ENCODE assay signal across 25 mouse cellular contexts in the genomic region with DNA sequence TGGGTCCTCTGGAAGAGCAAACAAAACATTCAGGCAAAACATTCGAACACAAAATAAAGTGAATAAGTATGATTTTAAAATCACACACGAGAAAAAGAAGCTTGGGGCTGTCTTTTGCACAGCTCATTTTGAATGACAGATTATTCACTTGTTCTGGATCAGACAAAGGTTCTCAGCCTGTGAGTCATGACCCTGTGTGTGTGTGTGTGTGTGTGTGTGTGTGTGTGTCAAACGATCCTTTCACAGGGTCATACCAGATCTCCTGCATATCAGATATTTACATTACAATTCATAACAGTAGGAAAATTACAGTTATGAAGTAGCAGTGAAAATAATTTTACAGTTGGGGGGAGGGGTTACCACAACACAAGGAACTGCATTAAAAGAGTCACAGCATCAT.
"Had no signal": no experiment of that assay in that cellular context is flagged by ENCODE, and none has a peak within 500 bp of the region (broad histone marks: within the 10 kb centered on the region; RNA-seq: fewer than 3 reads in every experiment).

No protein-coding gene starts in this region.

- ATAC-seq: hindbrain, postnatal 0 days; intestine, postnatal 0 days; liver, postnatal 0 days had no signal

- H3K36me3 ChIP-seq: heart, embryonic 13.5 days; heart, embryonic 15.5 days; hindbrain, embryonic 13.5 days; hindbrain, embryonic 15.5 days; limb, embryonic 10.5 days; limb, embryonic 12.5 days; liver, embryonic 13.5 days; liver, embryonic 15.5 days had no signal

- H3K9ac ChIP-seq: heart, embryonic 13.5 days; heart, embryonic 15.5 days; hindbrain, embryonic 13.5 days; hindbrain, embryonic 15.5 days; limb, embryonic 12.5 days; liver, embryonic 13.5 days; liver, embryonic 15.5 days; liver, postnatal 0 days had no signal

- DNase-seq: gastrocnemius, postnatal 14 days; gastrocnemius, postnatal 36 days; heart, adult 11 months; heart, adult 2 months; heart, postnatal 14 days; heart, postnatal 36 days; kidney, adult 18-20 months; kidney, adult 8-10 months; kidney, postnatal 10 days; kidney, postnatal 36 days; liver; liver, embryonic 13.5 days; liver, postnatal 0 days had no signal

- H3K4me3 ChIP-seq: heart, adult 2 months; heart, embryonic 13.5 days; heart, embryonic 15.5 days; hindbrain, embryonic 13.5 days; hindbrain, embryonic 15.5 days; left cerebral cortex, adult 2 months; limb, embryonic 10.5 days; limb, embryonic 12.5 days; liver, embryonic 13.5 days; liver, embryonic 15.5 days had no signal

- H3K4me1 ChIP-seq: hindbrain, embryonic 15.5 days had no signal

- H3K9me3 ChIP-seq: heart, embryonic 13.5 days; heart, embryonic 15.5 days; hindbrain, embryonic 13.5 days; hindbrain, embryonic 15.5 days; limb, embryonic 10.5 days; liver, embryonic 13.5 days; liver, embryonic 15.5 days had no signal

- H3K27me3 ChIP-seq: heart, embryonic 15.5 days; hindbrain, embryonic 13.5 days; hindbrain, embryonic 15.5 days; limb, embryonic 12.5 days; liver, embryonic 13.5 days; liver, embryonic 15.5 days had no signal

- H3K4me2 ChIP-seq: heart, embryonic 11.5 days; heart, embryonic 13.5 days; heart, embryonic 15.5 days; hindbrain, embryonic 13.5 days; hindbrain, embryonic 15.5 days; limb, embryonic 12.5 days; liver, embryonic 11.5 days; liver, embryonic 13.5 days; liver, embryonic 15.5 days had no signal

- H3K27ac ChIP-seq: heart, adult 2 months; heart, embryonic 13.5 days; heart, embryonic 15.5 days; hindbrain, embryonic 13.5 days; hindbrain, embryonic 15.5 days; hindbrain, postnatal 0 days; left cerebral cortex, adult 2 months; limb, embryonic 10.5 days; limb, embryonic 12.5 days; liver, embryonic 13.5 days; liver, embryonic 15.5 days had no signal
